Mouse (Mus musculus) hindbrain, embryonic 13.5 days (tissue): ENCODE measurements around the gene Itgam. TPM values are rescaled to one million over a fixed set of nuclear protein-coding genes. Genes with fewer than 3 reads are reported as not detected.

Experiments
- ATAC-seq: fragments of 200-750 bp; cut with Nextera tagmentation; 2 replicates; pipeline ENCODE4 v1.8.0; 2017; ENCODE audit warnings: moderate TSS enrichment; ENCODE audit not compliant: low FRiP score
- H3K27ac ChIP-seq: fragments of 300-500 bp; sonication (generic); 2 replicates; pipeline ENCODE4 v1.5.1; 2015; ENCODE audit warnings: inconsistent platforms, mild to moderate bottlenecking, moderate library complexity
- H3K27me3 ChIP-seq: fragments of 300-500 bp; sonication (generic); 2 replicates; pipeline ENCODE4 v1.6.1; 2015; ENCODE audit warnings: mild to moderate bottlenecking, inconsistent platforms
- H3K36me3 ChIP-seq: fragments of 300-500 bp; sonication (generic); 2 replicates; pipeline ENCODE4 v1.6.1; 2015; ENCODE audit warnings: mild to moderate bottlenecking, inconsistent platforms
- H3K4me1 ChIP-seq: fragments of 300-500 bp; sonication (generic); replicated peaks from 2 replicates; pipeline ENCODE4 v1.6.1; 2015; ENCODE audit warnings: inconsistent platforms
- H3K4me2 ChIP-seq: fragments of 300-500 bp; sonication (generic); 2 replicates; pipeline ENCODE4 v1.6.1; 2015; ENCODE audit warnings: inconsistent platforms, mild to moderate bottlenecking, moderate library complexity
- H3K4me3 ChIP-seq: fragments of 300-500 bp; sonication (generic); 2 replicates; pipeline ENCODE4 v1.5.1; 2015; ENCODE audit warnings: mild to moderate bottlenecking, inconsistent platforms
- H3K9ac ChIP-seq: fragments of 300-500 bp; sonication (generic); 2 replicates; pipeline ENCODE4 v1.6.1; 2015; ENCODE audit warnings: mild to moderate bottlenecking, inconsistent platforms
- H3K9me3 ChIP-seq: fragments of 300-500 bp; sonication (generic); 2 replicates; pipeline ENCODE4 v1.6.1; 2016; ENCODE audit warnings: inconsistent platforms
- WGBS: fragments of 180-500 bp; shearing (Covaris S2); methylation state at CpG from one replicate; pipeline ENCODE4 v1.1.7; 2015; 5-methylcytosine and 5-hydroxymethylcytosine counted together
- polyA plus RNA-seq: library from polyadenylated mRNA; unstranded; fragments of >200 nt; fragmentation: Nextera tagmentation; extraction: Ambion mirVana; gene quantifications from 2 replicates; pipeline ENCODE4 v1.2.1, GENCODE M21; 2015

The Itgam gene
- polyA plus RNA-seq, 1 experiment from 2014 or later, result 1.4 TPM

GRCm38 (mm10) chr7:128114371-128115105 is 52.1 kb downstream of the Itgam start:
- Histone ChIP-seq H3K27ac (no peak overlapping the region), H3K9me3 (no peaks in the 10 kb centered on the region), H3K9ac (no peak overlapping the region), H3K4me2 (no peak overlapping the region), H3K27me3 (no peaks in the 10 kb centered on the region), H3K4me3 (no peak overlapping the region), H3K36me3 (no peaks in the 10 kb centered on the region), H3K4me1 (no peaks in the 10 kb centered on the region)
- WGBS, result 95% methylated on average over 11 of the region's 11 CpGs
- ATAC-seq, result no peak

- Histone ChIP-seq H3K27ac (no peak overlapping the region), H3K9me3 (no peaks in the 10 kb centered on the region), H3K4me3 (no peak overlapping the region), H3K27me3 (no peaks in the 10 kb centered on the region), H3K9ac (no peak overlapping the region), H3K4me2 (no peak overlapping the region), H3K36me3 (no peaks in the 10 kb centered on the region), H3K4me1 (no peaks in the 10 kb centered on the region)
- 79% methylated on average over 5 of the region's 5 CpGs for WGBS
- ATAC-seq, result no peak
These were observed 52.9 kb downstream of the Itgam start for GRCm38 (mm10) chr7:128115211-128115958.

- H3K9me3 ChIP-seq, result no peaks in the 10 kb centered on the region
- ATAC-seq, result no peak
- H3K36me3 ChIP-seq, result no peaks in the 10 kb centered on the region
- WGBS, result 97% methylated on average over 5 of the region's 5 CpGs
- no peaks in the 10 kb centered on the region for H3K4me1 ChIP-seq
- no peak overlapping the region for H3K27ac ChIP-seq
- H3K9ac ChIP-seq, result no peak overlapping the region
- H3K4me3 ChIP-seq, result no peak overlapping the region
- no peaks in the 10 kb centered on the region for H3K27me3 ChIP-seq
- no peak overlapping the region for H3K4me2 ChIP-seq
These were observed 54.0 kb downstream of the Itgam start for GRCm38 (mm10) chr7:128116396-128116795.

DNA sequence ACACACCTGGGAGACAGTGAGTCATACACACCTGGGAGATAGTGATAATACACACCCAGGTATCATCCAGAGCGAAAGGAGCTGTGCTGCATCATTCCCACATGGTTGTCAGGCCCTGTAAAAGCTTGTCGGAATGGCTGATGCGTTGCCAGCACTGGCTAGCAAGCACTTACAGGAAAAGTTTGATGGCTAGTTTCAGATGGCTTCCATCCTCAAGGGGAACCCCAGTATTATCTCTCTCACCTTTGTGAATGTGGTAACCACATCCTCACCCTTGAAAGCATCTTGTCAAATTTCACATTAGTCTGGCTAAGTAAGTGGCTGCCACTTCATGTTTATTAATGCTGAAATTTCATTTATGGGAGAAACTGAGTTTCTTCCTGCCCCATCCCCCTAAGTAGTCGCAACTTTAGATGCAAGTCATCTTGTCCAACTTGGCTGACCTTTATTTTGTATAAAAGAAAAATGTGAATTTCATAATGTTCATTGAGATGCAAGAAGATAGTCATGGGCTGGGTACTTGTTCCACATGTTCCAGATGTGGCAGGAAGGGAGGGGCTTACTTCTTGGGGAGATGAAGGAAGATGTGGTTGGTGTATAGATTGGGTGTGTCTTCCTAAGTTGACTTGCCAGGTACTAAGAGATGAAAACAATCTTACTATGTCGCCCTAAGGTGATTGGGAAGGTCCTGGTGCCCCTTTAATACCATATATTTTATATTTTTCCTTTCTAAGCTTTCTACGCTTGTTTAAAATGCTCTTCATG is 57.5 kb downstream of the Itgam start:
- no peak for ATAC-seq
- Histone ChIP-seq H3K4me1 (no peaks in the 10 kb centered on the region), H3K4me2 (no peak overlapping the region), H3K27ac (no peak overlapping the region), H3K36me3 (no peaks in the 10 kb centered on the region), H3K9ac (no peak overlapping the region), H3K4me3 (no peak overlapping the region), H3K9me3 (no peaks in the 10 kb centered on the region), H3K27me3 (no peaks in the 10 kb centered on the region)
- 89% methylated on average over 6 of the region's 6 CpGs for WGBS

GRCm38 (mm10) chr7:128128741-128129720 is 66.6 kb downstream of the Itgam start, which contains the start of gene Itgax:
Gene Itgax (plus strand): TSS chr7:128129547.
- WGBS, result 88% methylated on average over 8 of the region's 8 CpGs
- H3K27ac ChIP-seq, result no peak within 1 kb of the TSS
- no peak for ATAC-seq

GRCm38 (mm10) chr7:128132148-128132547 is 69.7 kb downstream of the Itgam start:
- Histone ChIP-seq H3K4me1 (no peaks in the 10 kb centered on the region), H3K27ac (no peak overlapping the region), H3K9me3 (no peaks in the 10 kb centered on the region), H3K36me3 (no peaks in the 10 kb centered on the region), H3K4me3 (no peak overlapping the region), H3K4me2 (no peak overlapping the region), H3K27me3 (no peaks in the 10 kb centered on the region), H3K9ac (no peak overlapping the region)
- WGBS, result 94% methylated on average over 5 of the region's 5 CpGs
- no peak for ATAC-seq

More at GRCm38 (mm10) chr7:128128741-128129720, 66.6 kb downstream of the Itgam start, which contains the start of gene Itgax:
- no peaks in the 10 kb centered on the region for H3K9me3 ChIP-seq
- H3K27me3 ChIP-seq, result no peaks in the 10 kb centered on the region
- H3K4me1 ChIP-seq, result no peaks in the 10 kb centered on the region
- H3K4me3 ChIP-seq, result no peak within 1 kb of the TSS
- H3K4me2 ChIP-seq, result no peak within 1 kb of the TSS
- no peak within 1 kb of the TSS for H3K9ac ChIP-seq
- H3K36me3 ChIP-seq, result no peaks in the 10 kb centered on the region

DNA sequence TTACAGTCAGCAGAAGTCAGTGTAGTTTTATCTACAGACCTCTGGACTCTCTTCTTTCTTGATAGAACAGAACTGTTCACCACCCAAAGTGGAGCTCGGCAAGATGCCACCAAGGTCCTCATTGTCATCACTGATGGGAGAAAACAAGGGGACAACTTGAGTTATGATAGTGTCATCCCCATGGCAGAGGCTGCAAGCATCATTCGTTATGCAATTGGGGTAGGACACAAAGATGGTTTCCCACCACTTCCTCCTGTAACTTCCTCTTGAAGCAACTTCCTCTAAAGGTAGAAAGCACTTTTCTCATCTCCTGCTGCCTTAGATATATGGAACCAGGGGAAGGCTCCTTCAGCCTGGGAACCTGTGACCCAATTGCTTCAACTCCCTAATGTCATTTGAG is 71.2 kb downstream of the Itgam start:
- Histone ChIP-seq H3K27me3 (no peaks in the 10 kb centered on the region), H3K9me3 (no peaks in the 10 kb centered on the region), H3K4me3 (no peak overlapping the region), H3K4me1 (no peaks in the 10 kb centered on the region), H3K9ac (no peak overlapping the region), H3K36me3 (no peaks in the 10 kb centered on the region), H3K4me2 (no peak overlapping the region), H3K27ac (no peak overlapping the region)
- ATAC-seq, result no peak
- 80% methylated on average over 2 of the region's 2 CpGs for WGBS

DNA sequence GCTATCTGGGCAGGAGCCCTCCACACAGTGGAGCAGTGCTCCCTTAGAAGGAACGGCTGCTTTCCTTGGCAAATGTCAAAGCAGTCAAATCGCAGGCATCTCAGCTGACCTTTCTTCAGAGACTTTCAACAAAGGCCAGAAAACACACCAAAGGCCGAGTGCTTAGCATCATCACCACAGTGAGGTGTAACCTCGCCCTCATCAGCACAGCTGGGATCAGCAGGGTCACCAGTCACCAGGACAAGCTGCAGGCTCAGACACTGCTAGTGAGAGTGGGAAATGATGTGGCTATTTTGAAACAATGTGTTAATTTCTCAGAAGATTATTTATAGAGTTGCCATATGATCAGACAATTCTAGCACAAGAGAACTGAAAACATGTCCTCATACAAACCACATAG is 74.5 kb downstream of the Itgam start:
- Histone ChIP-seq H3K9me3 (no peaks in the 10 kb centered on the region), H3K36me3 (no peaks in the 10 kb centered on the region), H3K27me3 (no peaks in the 10 kb centered on the region), H3K27ac (no peak overlapping the region), H3K9ac (no peak overlapping the region), H3K4me1 (no peaks in the 10 kb centered on the region), H3K4me3 (no peak overlapping the region), H3K4me2 (no peak overlapping the region)
- WGBS, result 51% methylated on average over 4 of the region's 4 CpGs
- ATAC-seq, result no peak

DNA sequence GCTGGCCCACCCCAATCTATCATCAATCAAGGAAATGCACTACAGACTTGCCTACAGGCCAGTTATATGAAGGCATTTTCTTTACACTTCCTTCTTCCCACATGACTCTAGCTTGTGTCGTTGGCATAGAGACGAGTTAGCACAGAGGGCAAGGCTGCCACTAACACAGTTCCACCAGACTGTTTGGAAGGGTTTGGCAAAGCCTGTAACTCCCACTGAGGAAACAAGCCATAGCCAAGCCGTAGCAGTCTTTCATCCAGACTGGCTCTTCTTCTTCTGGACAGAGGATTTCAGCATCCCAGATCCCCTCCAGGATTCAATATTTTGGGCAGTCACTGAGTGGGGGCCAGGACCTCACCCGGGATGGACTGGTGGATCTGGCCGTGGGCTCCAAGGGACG is 77.2 kb downstream of the Itgam start:
- WGBS, result 96% methylated on average over 6 of the region's 6 CpGs
- Histone ChIP-seq H3K9ac (no peak overlapping the region), H3K4me1 (no peaks in the 10 kb centered on the region), H3K4me2 (no peak overlapping the region), H3K36me3 (no peaks in the 10 kb centered on the region), H3K27ac (no peak overlapping the region), H3K27me3 (no peaks in the 10 kb centered on the region), H3K4me3 (no peak overlapping the region), H3K9me3 (no peaks in the 10 kb centered on the region)
- no peak for ATAC-seq

DNA sequence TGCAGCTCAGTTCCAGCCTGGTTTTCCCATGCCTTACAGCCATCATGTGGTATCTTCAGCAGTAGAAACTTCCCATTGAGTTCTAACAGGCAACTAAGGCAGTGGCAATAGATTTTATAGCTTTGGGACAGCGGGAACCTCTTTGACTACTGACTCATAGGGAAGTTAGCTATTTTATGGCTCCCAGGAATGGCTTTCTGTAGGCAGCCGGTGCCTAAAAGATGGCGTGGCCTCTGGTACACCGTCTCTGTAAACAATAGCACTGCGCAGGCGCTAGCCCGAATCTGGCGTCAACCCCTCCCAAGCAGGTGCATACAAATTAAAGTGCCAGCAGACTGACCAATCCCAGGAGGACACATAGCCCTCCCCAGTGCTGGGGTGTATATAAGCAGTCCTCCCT is 88.5 kb downstream of the Itgam start:
- H3K9me3 ChIP-seq, result no peaks in the 10 kb centered on the region
- H3K27me3 ChIP-seq, result no peaks in the 10 kb centered on the region
- no peak overlapping the region for H3K4me2 ChIP-seq
- H3K36me3 ChIP-seq, result no peaks in the 10 kb centered on the region
- 90% methylated on average over 8 of the region's 8 CpGs for WGBS
- no peak overlapping the region for H3K9ac ChIP-seq
- no peak for ATAC-seq
- no peaks in the 10 kb centered on the region for H3K4me1 ChIP-seq
- H3K4me3 ChIP-seq, result no peak overlapping the region
- H3K27ac ChIP-seq, result no peak overlapping the region

- 93% methylated on average over 21 of the region's 21 CpGs for WGBS
- Histone ChIP-seq H3K27me3 (no peaks in the 10 kb centered on the region), H3K4me1 (no peaks in the 10 kb centered on the region), H3K9me3 (no peaks in the 10 kb centered on the region), H3K27ac (no peak within 1 kb of the TSS), H3K9ac (no peak within 1 kb of the TSS), H3K4me3 (no peak within 1 kb of the TSS), H3K4me2 (no peak within 1 kb of the TSS), H3K36me3 (no peaks in the 10 kb centered on the region)
- no peak for ATAC-seq
These were observed 91.6 kb downstream of the Itgam start, which contains the start of gene Itgad for GRCm38 (mm10) chr7:128154076-128154475. Gene Itgad (plus strand): TSS chr7:128154376.
